Mouse (Mus musculus) limb, embryonic 13.5 days (tissue): ENCODE results near the gene Cdc14b. TPM values are rescaled to one million over a fixed set of nuclear protein-coding genes. Genes with fewer than 3 reads are reported as not detected.
A peak's percentile ranks its signal among the peaks of the same experiment; 100 is the strongest.

Experiments used
- ATAC-seq: fragments of 200-750 bp; cut with Nextera tagmentation; 2 replicates; pipeline ENCODE4 v1.8.0; 2017; ENCODE audit warnings: low read depth, moderate number of reproducible peaks, moderate TSS enrichment; ENCODE audit not compliant: low FRiP score
- H3K27ac ChIP-seq: fragments of 300-500 bp; sonication (generic); 2 replicates; pipeline ENCODE4 v1.5.1; 2015; ENCODE audit warnings: inconsistent platforms, mild to moderate bottlenecking, moderate library complexity
- H3K27me3 ChIP-seq: fragments of 300-500 bp; sonication (generic); 2 replicates; pipeline ENCODE4 v1.6.1; 2015; ENCODE audit warnings: mild to moderate bottlenecking, inconsistent platforms
- H3K36me3 ChIP-seq: fragments of 300-500 bp; sonication (generic); 2 replicates; pipeline ENCODE4 v1.6.1; 2015; ENCODE audit warnings: inconsistent platforms, mild to moderate bottlenecking, moderate library complexity
- H3K4me1 ChIP-seq: fragments of 300-500 bp; sonication (generic); 2 replicates; pipeline ENCODE4 v1.6.1; 2015; ENCODE audit warnings: inconsistent platforms
- H3K4me2 ChIP-seq: fragments of 300-500 bp; sonication (generic); replicated peaks from 2 replicates; pipeline ENCODE4 v1.6.1; 2015; ENCODE audit warnings: inconsistent platforms, mild to moderate bottlenecking, moderate library complexity
- H3K4me3 ChIP-seq: fragments of 300-500 bp; sonication (generic); 2 replicates; pipeline ENCODE4 v1.5.1; 2015; ENCODE audit warnings: moderate library complexity, mild to moderate bottlenecking, inconsistent platforms
- H3K9ac ChIP-seq: fragments of 300-500 bp; sonication (generic); 2 replicates; pipeline ENCODE4 v1.6.1; 2015; ENCODE audit warnings: mild to moderate bottlenecking, inconsistent platforms
- H3K9me3 ChIP-seq: fragments of 300-500 bp; sonication (generic); 2 replicates; pipeline ENCODE4 v1.6.1; 2016; ENCODE audit warnings: inconsistent platforms
- WGBS: fragments of 180-500 bp; shearing (Covaris S2); methylation state at CpG from one replicate; pipeline ENCODE4 v1.1.7; 2015; 5-methylcytosine and 5-hydroxymethylcytosine counted together
- polyA plus RNA-seq: library from polyadenylated mRNA; unstranded; fragments of >200 nt; fragmentation: Nextera tagmentation; extraction: Ambion mirVana; gene quantifications from 2 replicates; pipeline ENCODE4 v1.2.1, GENCODE M21; 2015

Cdc14b gene
- polyA plus RNA-seq, 1 experiment from 2014 or later, result 22.0 TPM

- H3K27ac ChIP-seq, result no peak overlapping the region
- H3K4me2 ChIP-seq, result no peak overlapping the region
- no peaks in the 10 kb centered on the region for H3K9me3 ChIP-seq
- no peak overlapping the region for H3K9ac ChIP-seq
- no peak overlapping the region for H3K4me3 ChIP-seq
- ATAC-seq, result no peak
- peaks cover 30% of the 10 kb centered on the region for H3K4me1 ChIP-seq
- H3K36me3 ChIP-seq, result no peaks in the 10 kb centered on the region
- 24% methylated on average over 1 of the region's 1 CpGs for WGBS
- H3K27me3 ChIP-seq, result no peaks in the 10 kb centered on the region; the same call in 1 of the 2 replicates
Measured at GRCm38 (mm10) chr13:64155171-64155571, 119.9 kb downstream of the Cdc14b start.

DNA sequence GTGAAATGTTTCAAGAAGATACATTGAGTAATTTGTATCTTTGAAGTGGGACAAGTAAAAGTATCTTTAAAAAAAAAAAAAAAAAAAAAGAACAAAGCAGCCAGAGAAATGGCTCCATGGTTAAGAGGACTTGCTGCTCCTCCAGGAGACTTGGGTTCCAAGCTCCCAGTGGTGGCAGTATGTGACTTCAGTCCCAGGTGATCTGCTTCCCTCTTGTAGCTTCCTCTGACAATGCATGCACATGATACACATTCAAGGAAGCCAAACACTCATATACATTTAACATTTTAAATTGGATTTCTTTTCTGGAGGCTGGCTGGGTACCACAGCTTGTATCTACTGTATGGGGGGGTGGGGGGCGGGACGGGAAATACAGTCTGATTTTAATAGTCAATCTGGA lies 120.4 kb downstream of the Cdc14b start:
- Histone ChIP-seq H3K36me3 (no peaks in the 10 kb centered on the region), H3K27me3 (no peaks in the 10 kb centered on the region; the same call in 1 of the 2 replicates), H3K4me1 (peaks cover 33% of the 10 kb centered on the region), H3K9ac (no peak overlapping the region), H3K4me2 (no peak overlapping the region), H3K4me3 (no peak overlapping the region), H3K9me3 (no peaks in the 10 kb centered on the region), H3K27ac (no peak overlapping the region)
- ATAC-seq, result no peak
- WGBS, result 48% methylated on average over 2 of the region's 2 CpGs

- peak overlapping the region; percentile 43; the same call in 1 of the 2 replicates for H3K9ac ChIP-seq
- no peaks in the 10 kb centered on the region for H3K36me3 ChIP-seq
- H3K27ac ChIP-seq, result peak overlapping the region; percentile 39; the same call in 1 of the 2 replicates
- peak overlapping the region; percentile 90 for H3K4me3 ChIP-seq
- WGBS, result under 1% methylated on average over 18 of the region's 18 CpGs
- peak; percentile 31 for ATAC-seq
- H3K4me2 ChIP-seq, result peak overlapping the region; percentile 89
- H3K4me1 ChIP-seq, result peaks cover 36% of the 10 kb centered on the region
- no peaks in the 10 kb centered on the region for H3K9me3 ChIP-seq
- no peaks in the 10 kb centered on the region; the same call in 1 of the 2 replicates for H3K27me3 ChIP-seq
Measured at GRCm38 (mm10) chr13:64153751-64154267, 121.3 kb downstream of the Cdc14b start.

DNA sequence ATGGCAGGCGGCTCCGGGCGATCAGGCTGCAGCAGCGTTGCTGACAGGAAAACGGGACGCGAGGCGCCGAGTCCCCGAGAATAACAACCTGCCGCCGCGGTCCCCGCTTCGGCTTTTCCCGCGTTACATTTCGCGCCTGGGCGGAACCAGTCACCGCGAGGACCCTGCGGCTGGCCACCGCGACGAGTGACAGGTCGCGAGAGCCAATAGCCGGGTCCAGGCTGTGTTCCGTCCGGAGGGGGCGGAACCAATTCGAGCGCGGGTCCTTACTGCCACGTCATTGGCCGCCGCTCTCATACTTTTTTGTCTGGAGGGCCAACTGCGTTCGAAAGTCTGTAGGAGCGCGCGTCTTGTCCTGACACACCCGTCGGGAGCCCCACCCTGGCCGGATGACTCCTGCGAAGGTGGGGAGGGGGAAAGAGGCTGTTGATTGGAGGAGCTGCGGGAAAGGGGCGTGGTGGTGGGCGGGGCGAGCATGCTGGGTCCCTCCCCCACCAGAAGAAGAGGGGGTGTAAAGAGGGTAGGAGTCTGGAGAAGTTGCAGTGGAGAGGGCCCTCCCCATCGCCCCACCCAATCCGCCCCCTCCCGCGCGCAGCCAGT lies 121.9 kb downstream of the Cdc14b start, which contains the start of gene Zfp367:
Gene Zfp367, minus strand, starts transcription at position 120 of the 600 bp plus-strand sequence.
- WGBS, result under 1% methylated on average over 56 of the region's 56 CpGs
- H3K9me3 ChIP-seq, result no peaks in the 10 kb centered on the region

DNA sequence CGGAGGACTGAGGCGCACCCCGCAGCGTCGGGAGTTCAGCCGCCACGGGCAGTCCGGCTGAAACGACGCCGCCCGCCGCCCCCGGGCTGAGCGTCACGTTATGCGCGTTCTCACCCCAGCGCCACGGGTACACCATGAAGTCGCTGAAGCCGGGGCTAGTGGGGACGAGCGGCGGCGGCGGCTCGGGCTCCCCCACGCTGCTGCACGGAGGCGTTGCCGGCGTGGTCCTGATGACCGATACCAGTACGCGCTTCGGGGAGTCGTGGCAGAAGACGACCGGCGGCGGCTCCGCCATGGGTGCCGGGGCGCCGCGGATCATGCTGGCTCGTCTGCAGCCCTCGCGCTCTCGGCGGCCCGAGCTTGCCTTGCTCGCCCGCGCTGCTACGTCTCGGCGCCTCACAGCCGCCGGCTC lies 122.4 kb downstream of the Cdc14b start:
- Histone ChIP-seq H3K27ac (peak overlapping the region; percentile 80), H3K36me3 (no peaks in the 10 kb centered on the region), H3K4me2 (peak overlapping the region; percentile 89), H3K27me3 (no peaks in the 10 kb centered on the region; the same call in 1 of the 2 replicates), H3K9ac (peak overlapping the region; percentile 83), H3K4me1 (peaks cover 36% of the 10 kb centered on the region), H3K4me3 (peak overlapping the region; percentile 90), H3K9me3 (no peaks in the 10 kb centered on the region)
- ATAC-seq, result peak; percentile 4
- under 1% methylated on average over 60 of the region's 61 CpGs for WGBS

More for the DNA sequence above, 121.9 kb downstream of the Cdc14b start, which contains the start of gene Zfp367:
- peak; percentile 96 for ATAC-seq
- peaks cover 36% of the 10 kb centered on the region for H3K4me1 ChIP-seq
- H3K4me2 ChIP-seq, result peak within 1 kb of the TSS; percentile 89
- H3K36me3 ChIP-seq, result no peaks in the 10 kb centered on the region
- peak within 1 kb of the TSS; percentile 83 for H3K9ac ChIP-seq
- H3K27ac ChIP-seq, result peak within 1 kb of the TSS; percentile 80
- peak within 1 kb of the TSS; percentile 90 for H3K4me3 ChIP-seq
- H3K27me3 ChIP-seq, result no peaks in the 10 kb centered on the region; the same call in 1 of the 2 replicates

DNA sequence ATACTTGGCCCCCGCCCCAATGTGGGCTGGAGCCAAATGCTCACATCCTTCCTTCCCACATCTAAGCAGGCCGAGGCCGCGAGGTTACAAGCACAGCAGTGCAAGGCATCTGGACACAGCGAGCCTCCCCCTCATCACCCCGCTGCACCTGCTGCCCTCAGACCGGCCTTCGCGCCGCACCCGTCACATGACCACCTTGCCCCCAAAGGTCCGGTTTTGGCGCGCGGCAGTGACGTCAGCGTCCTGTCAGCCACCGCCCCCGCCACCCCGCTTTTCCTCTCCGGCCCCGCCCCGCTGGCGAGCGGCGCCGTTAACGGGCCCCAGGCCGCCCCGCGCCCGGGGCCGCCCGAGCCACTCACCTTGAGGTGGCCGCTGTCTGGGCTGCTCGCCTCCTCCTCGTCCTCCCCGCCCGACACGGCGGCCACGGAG lies 122.8 kb downstream of the Cdc14b start:
- Histone ChIP-seq H3K36me3 (no peaks in the 10 kb centered on the region), H3K27ac (peak overlapping the region; percentile 80), H3K27me3 (no peaks in the 10 kb centered on the region; the same call in 1 of the 2 replicates), H3K4me2 (peak overlapping the region; percentile 89), H3K4me1 (peaks cover 36% of the 10 kb centered on the region), H3K9me3 (no peaks in the 10 kb centered on the region), H3K4me3 (peak overlapping the region; percentile 90), H3K9ac (peak overlapping the region; percentile 83)
- ATAC-seq, result peak; percentile 25
- WGBS, result under 1% methylated on average over 40 of the region's 42 CpGs

DNA sequence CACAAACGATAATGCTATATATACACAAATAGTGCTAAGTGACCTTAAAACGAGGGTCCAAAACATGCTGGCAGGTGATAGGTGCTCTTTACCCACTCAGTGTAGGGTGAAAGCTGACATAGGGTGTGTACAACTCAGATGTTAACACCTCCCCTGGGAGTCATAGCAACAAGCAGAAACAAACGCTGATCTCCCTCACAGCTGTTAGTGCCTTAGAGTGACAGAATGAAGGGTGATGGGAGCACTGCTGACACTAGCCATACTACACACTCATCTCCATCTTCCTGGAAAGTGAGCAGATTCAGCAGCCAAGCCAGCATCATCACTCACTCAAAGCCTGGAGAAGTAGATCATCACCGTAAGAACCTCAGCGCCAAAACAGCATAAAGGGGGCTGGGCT lies 125.0 kb downstream of the Cdc14b start:
- Histone ChIP-seq H3K36me3 (no peaks in the 10 kb centered on the region), H3K4me1 (peaks cover 30% of the 10 kb centered on the region), H3K27ac (no peak overlapping the region), H3K9ac (0 out of 2 replicates have a peak overlapping the region, but pooled peaks have one; percentile 8), H3K4me2 (peak overlapping the region; percentile 31; the same call in 1 of the 2 replicates), H3K9me3 (no peaks in the 10 kb centered on the region), H3K4me3 (no peak overlapping the region), H3K27me3 (no peaks in the 10 kb centered on the region)
- 65% methylated on average over 5 of the region's 5 CpGs for WGBS
- ATAC-seq, result no peak

Other genes with a start within 250 kb of the Cdc14b start
- gene Hsd17b3, start 186.1 kb downstream of the Cdc14b start, polyA plus RNA-seq, result not detected in 2 replicates
- gene Slc35d2, start 145.9 kb downstream of the Cdc14b start, polyA plus RNA-seq, result 4.5 and 5.3 TPM in 2 replicates
- gene Zfp367, start 122.1 kb downstream of the Cdc14b start, polyA plus RNA-seq, result 17.0 and 18.3 TPM in 2 replicates
- gene Habp4, start 113.5 kb downstream of the Cdc14b start, polyA plus RNA-seq, result 25.6 and 28.2 TPM in 2 replicates
- gene Aaed1, start 37.4 kb upstream of the Cdc14b start, polyA plus RNA-seq, result 38.9 and 41.4 TPM in 2 replicates
- 205 and 206 TPM in 2 replicates for gene Ctsl, start 95.6 kb upstream of the Cdc14b start, polyA plus RNA-seq
- 16.7 and 17.3 TPM in 2 replicates for gene Cdk20, start 157.0 kb upstream of the Cdc14b start, polyA plus RNA-seq
- not detected in 2 replicates for gene Fam240b, start 222.5 kb upstream of the Cdc14b start, polyA plus RNA-seq